Mouse (Mus musculus) gastrocnemius, postnatal 4 days (tissue): ENCODE results near the gene Olfr988. TPM values are rescaled to one million over a fixed set of nuclear protein-coding genes. Genes with fewer than 3 reads are reported as not detected.
"Not testable (repeated sequence)": the region's sequence is repeated elsewhere in the genome, so short reads cannot be mapped to it uniquely, and the experiment has no call there.

ENCODE experiments used
- DNase-seq, 2 experiments: peaks; one replicate each; pipeline ENCODE4 v3.0.0; 2021 to 2022; ENCODE audit warnings: low spot score in 2 of 2, mixed read lengths in 2 of 2
- long read RNA-seq, 2 experiments: library from polyadenylated mRNA; stranded (forward); transcript quantifications; one replicate each; pipeline ENCODE4 v2.0.0; 2021
- total RNA-seq, 2 experiments: library from RNA; stranded (reverse); gene quantifications; 2 replicates each; pipeline ENCODE4 v1.2.3; 2021

The Olfr988 gene
- not detected for total RNA-seq
- long read RNA-seq, experiment 1 = 0 reads
- long read RNA-seq, experiment 2 = 0 reads

- not testable (repeated sequence) for DNase-seq
Measured at GRCm38 (mm10) chr2:85363127-85363526, at the start of gene Olfr988. Olfr988 (minus strand) TSS chr2:85363227.

GRCm38 (mm10) chr2:85409369-85409768 lies 46.3 kb upstream of the Olfr988 start, which contains the start of gene Olfr992:
Olfr992 (minus strand) TSS chr2:85409469.
- DNase-seq = no peak

- DNase-seq = no peak
Measured at GRCm38 (mm10) chr2:85339972-85340371, 23.1 kb downstream of the Olfr988 start.

- not testable (repeated sequence) for DNase-seq
Measured at GRCm38 (mm10) chr2:85339215-85339614, 23.8 kb downstream of the Olfr988 start, which contains the start of gene Olfr987. Olfr987 (minus strand) TSS chr2:85339315.

GRCm38 (mm10) chr2:85319106-85319505 lies 43.9 kb downstream of the Olfr988 start:
- DNase-seq = no peak

Other genes with a start within 250 kb of the Olfr988 start
- gene Aplnr, start 227.0 kb downstream of the Olfr988 start, total RNA-seq = 10 to 100 TPM; 86.8 to 91.9 TPM
- gene Lrrc55, start 166.0 kb downstream of the Olfr988 start, total RNA-seq = 1 to 10 TPM; 3.0 to 4.7 TPM
- gene Olfr987, start 23.9 kb downstream of the Olfr988 start, total RNA-seq = not detected
- gene Olfr992, start 46.2 kb upstream of the Olfr988 start, total RNA-seq = not detected
- not detected for gene Olfr993, start 51.6 kb upstream of the Olfr988 start, total RNA-seq
- not detected for gene Olfr994, start 73.2 kb upstream of the Olfr988 start, total RNA-seq
- not detected for gene Olfr995, start 80.4 kb upstream of the Olfr988 start, total RNA-seq
- gene 4833423E24Rik, start 155.8 kb upstream of the Olfr988 start, total RNA-seq = under 1 TPM; 0.18 to 0.34 TPM
- gene Olfr996, start 216.0 kb upstream of the Olfr988 start, total RNA-seq = not detected
- gene Olfr998, start 225.7 kb upstream of the Olfr988 start, total RNA-seq = not detected
- not detected for gene Olfr1000, start 248.7 kb upstream of the Olfr988 start, total RNA-seq